Mouse (Mus musculus) spleen, adult 2 months (tissue): ENCODE results near the gene Tmco1.

ENCODE experiments used
- CTCF ChIP-seq: fragments of 200-500 bp; IDR thresholded peaks from 2 replicates; pipeline ENCODE4 v1.5.1; 2011; ENCODE audit warnings: mild to moderate bottlenecking, inconsistent platforms; ENCODE audit not compliant: insufficient read depth, insufficient read length, insufficient replicate concordance; ENCODE audit errors: extremely low read depth
- POLR2A ChIP-seq: fragments of 200-500 bp; IDR thresholded peaks from 2 replicates; pipeline ENCODE4 v1.6.1; 2011; ENCODE audit warnings: low read depth, low read length, inconsistent platforms

DNA sequence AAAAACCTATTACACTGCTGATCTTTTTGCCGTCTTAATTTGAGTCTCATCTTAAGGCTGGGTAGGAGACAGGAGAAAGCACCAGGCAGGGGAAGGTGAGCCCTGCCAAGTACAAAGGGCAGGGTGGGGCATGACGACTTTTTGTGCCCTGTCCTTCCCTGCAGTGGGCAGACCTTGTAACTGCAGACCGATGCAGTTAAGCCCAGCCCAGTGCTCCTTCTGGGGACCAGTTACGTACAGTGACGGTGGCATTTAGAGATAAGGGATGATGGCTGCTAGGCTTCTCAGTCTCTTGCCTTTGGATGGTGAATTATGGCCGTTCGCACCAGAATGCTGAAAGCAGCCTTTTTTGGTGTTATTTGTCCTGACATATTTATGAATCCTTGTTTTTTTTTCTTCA lies 60.3 kb downstream of the Tmco1 start:
- TF ChIP-seq POLR2A (no peak), CTCF (no peak)
